Mouse (Mus musculus) thymus, postnatal 36 days (tissue): ENCODE measurements around the gene Tmeff2.
A peak's percentile ranks its signal among the peaks of the same experiment; 100 is the strongest.
"Not testable (repeated sequence)": the region's sequence is repeated elsewhere in the genome, so short reads cannot be mapped to it uniquely, and the experiment has no call there.

ENCODE experiments used
- DNase-seq, 2 experiments: peaks; one replicate each; pipeline ENCODE4 v3.0.0; 2022; ENCODE audit warnings: mixed read lengths in 2 of 2

Gene Tmeff2

GRCm38 (mm10) chr1:50900386-50900785, at the start of gene Tmeff2:
TSS of gene Tmeff2 (plus strand) at chr1:50900647.
- DNase-seq: not testable (repeated sequence)

GRCm38 (mm10) chr1:50861515-50861914, 38.9 kb upstream of the Tmeff2 start:
- no peak for DNase-seq

GRCm38 (mm10) chr1:50897696-50898095, 2.8 kb upstream of the Tmeff2 start:
- no peak for DNase-seq

- no peak for DNase-seq
These were observed 24.4 kb downstream of the Tmeff2 start for GRCm38 (mm10) chr1:50924838-50925355.

- no peak for DNase-seq
These were observed 25.0 kb downstream of the Tmeff2 start for GRCm38 (mm10) chr1:50925356-50925921.

GRCm38 (mm10) chr1:50926374-50927060, 26.1 kb downstream of the Tmeff2 start:
- no peak for DNase-seq

- DNase-seq: peak; percentile 27 to 59
These were observed 26.7 kb downstream of the Tmeff2 start for GRCm38 (mm10) chr1:50927077-50927611.

GRCm38 (mm10) chr1:50927679-50928187, 27.3 kb downstream of the Tmeff2 start:
- DNase-seq: peak in 1 of 2 experiments; percentile 3

- DNase-seq: no peak
These were observed 28.3 kb downstream of the Tmeff2 start for GRCm38 (mm10) chr1:50928776-50929175.

GRCm38 (mm10) chr1:50935076-50935475, 34.6 kb downstream of the Tmeff2 start:
- DNase-seq: no peak

- no peak for DNase-seq
These were observed 35.0 kb downstream of the Tmeff2 start for GRCm38 (mm10) chr1:50935484-50935883.

GRCm38 (mm10) chr1:50940131-50941039, 39.9 kb downstream of the Tmeff2 start:
- DNase-seq: no peak

- DNase-seq: no peak
These were observed 48.1 kb downstream of the Tmeff2 start for GRCm38 (mm10) chr1:50948575-50948974.

GRCm38 (mm10) chr1:50958844-50959243, 58.4 kb downstream of the Tmeff2 start:
- no peak for DNase-seq

GRCm38 (mm10) chr1:50961954-50962648, 61.7 kb downstream of the Tmeff2 start:
- DNase-seq: peak in 1 of 2 experiments; percentile 12

GRCm38 (mm10) chr1:50962649-50963000, 62.2 kb downstream of the Tmeff2 start:
- DNase-seq: no peak

GRCm38 (mm10) chr1:50969685-50970084, 69.2 kb downstream of the Tmeff2 start:
- DNase-seq: no peak

GRCm38 (mm10) chr1:50970853-50971252, 70.4 kb downstream of the Tmeff2 start:
- DNase-seq: no peak

GRCm38 (mm10) chr1:50972509-50973436, 72.3 kb downstream of the Tmeff2 start:
- no peak for DNase-seq

GRCm38 (mm10) chr1:50979358-50980081, 79.1 kb downstream of the Tmeff2 start:
- no peak for DNase-seq
